Mouse (Mus musculus) heart, postnatal 4 days (tissue): ENCODE measurements around the gene Vmn1r212. TPM values are rescaled to one million over a fixed set of nuclear protein-coding genes. Genes with fewer than 3 reads are reported as not detected.
"Not testable (repeated sequence)": the region's sequence is repeated elsewhere in the genome, so short reads cannot be mapped to it uniquely, and the experiment has no call there.

Experiments used
- DNase-seq: peaks from one replicate; pipeline ENCODE4 v3.0.0; 2021
- total RNA-seq, 2 experiments: library from RNA; stranded (reverse); gene quantifications; 2 replicates each; pipeline ENCODE4 v1.2.3; 2021

Vmn1r212 gene
- total RNA-seq: not detected

DNA sequence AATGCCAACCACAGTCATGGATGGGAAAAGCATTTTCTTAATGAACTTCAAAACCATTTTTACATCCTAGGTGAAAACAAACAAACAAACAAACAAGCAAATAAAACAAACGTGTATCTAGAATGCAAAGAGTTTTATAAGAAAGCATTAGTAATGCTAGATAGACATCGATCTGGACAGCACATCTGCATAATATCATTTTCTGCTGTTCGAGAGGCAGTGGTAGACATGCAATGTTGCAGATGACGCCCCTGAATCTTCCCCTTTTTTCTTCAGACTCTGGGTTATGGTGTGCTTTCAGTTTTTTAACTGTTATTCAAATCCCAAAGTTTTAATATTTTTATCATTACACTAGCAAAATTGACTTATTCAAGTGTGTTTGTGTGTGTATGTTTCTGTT lies at the start of gene Vmn1r212:
Vmn1r212 (minus strand) TSS at position 101 of the 400 bp plus-strand sequence.
- DNase-seq: no peak

DNA sequence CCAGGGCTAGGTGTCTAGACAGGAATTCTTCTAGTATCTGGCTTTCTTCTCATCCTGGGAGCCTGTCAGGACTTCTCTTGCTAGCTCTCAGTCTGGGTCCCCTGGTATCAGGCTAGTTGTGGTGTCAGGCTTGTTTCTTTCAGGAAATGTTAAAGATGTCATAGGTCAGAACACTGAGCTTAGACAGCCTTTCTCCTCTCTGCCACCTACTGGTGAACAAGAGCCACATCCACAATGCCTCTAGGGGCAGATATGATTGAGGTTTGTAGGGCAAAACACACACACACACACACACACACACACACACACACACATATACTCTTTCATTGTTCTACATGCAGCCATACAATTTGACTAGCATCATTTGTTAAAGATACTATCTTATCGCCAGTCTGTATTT lies 4.7 kb downstream of the Vmn1r212 start:
- no peak for DNase-seq

DNA sequence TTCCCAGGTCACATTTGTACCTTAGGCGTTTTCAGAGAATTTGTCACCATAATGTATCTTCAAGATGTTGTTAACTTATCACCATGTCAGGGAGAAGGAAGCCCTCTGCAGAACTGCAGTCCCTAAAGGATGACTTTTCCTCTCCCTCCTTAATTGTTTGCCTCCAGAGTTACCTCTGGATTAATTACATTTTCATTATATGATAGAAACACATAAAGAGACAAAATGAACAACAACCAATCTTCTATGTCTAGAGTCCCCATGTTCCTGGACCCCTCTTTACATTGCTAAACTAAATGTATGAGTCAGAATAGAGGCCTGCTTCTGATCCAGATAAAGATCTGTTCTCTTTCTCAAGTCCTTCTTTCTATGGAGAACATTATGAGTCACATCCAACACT lies 26.5 kb downstream of the Vmn1r212 start, which contains the start of gene Vmn1r211:
Vmn1r211 (minus strand) TSS at position 101 of the 400 bp plus-strand sequence.
- no peak for DNase-seq

DNA sequence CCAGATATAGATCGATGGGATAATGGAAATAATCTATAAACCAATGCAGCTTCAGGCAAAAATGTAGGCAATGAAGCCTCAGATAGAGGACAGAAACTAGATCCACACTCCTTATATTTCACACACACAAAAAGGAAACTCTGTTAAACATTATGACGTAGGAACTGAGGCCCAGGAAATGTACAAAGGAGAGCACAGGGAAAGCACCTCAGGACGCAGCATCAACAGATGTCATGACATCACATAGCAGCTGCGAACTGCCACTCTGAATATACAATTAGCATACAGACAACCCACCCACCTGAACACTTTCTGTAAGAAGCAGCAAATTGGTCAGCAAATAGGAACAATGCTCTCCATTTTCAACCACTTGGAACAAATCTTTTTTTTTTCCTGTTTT lies 29.2 kb downstream of the Vmn1r212 start:
- no peak for DNase-seq

DNA sequence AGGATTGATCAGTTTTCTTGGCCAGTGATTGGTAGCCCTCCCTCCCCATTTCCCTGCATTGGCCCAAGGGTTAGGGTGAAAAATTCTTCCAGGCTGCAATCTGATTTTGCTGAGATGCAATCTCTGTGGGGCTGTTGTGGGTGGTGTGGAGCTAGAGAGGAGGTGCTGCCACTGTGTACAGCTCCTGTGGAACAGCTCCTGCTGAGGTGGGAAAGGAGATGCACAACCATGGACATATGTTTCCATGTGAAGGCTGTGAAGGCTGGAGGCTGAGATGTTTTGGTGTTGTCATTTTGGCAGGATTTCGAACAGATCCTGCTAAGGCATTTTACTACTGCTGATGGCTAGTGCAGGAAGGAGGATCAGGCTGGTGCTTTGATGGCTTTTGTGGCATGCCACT lies 37.2 kb downstream of the Vmn1r212 start:
- no peak for DNase-seq

DNA sequence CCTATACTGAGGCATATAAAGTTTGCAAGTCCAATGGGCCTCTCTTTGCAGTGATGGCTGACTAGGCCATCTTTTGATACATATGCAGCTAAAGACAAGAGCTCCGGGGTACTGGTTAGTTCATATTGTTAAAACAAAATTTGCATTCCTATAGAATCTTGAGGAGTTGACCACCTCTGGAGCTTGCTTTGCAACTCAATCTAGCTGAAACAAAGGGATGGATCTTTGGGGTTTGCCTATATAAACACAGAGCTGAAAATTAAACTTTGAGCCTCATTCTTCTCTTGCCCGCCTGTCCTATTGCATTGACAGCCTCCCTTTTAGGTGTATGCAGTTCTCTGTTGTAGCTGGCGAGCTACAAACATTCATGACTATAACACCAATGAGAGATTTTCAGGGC lies 39.7 kb downstream of the Vmn1r212 start:
- not testable (repeated sequence) for DNase-seq

Other genes with a start within 250 kb of the Vmn1r212 start
- gene Vmn1r207-ps, start 154.6 kb downstream of the Vmn1r212 start, total RNA-seq: not detected
- gene Vmn1r208, start 106.8 kb downstream of the Vmn1r212 start, total RNA-seq: not detected
- under 1 TPM in 1 of 2 experiments, not detected in 1; 0.05 TPM for gene Vmn1r209, start 74.5 kb downstream of the Vmn1r212 start, total RNA-seq
- gene Vmn1r210, start 52.9 kb downstream of the Vmn1r212 start, total RNA-seq: not detected
- not detected for gene Vmn1r211, start 26.6 kb downstream of the Vmn1r212 start, total RNA-seq
- gene Vmn1r213, start 123.5 kb upstream of the Vmn1r212 start, total RNA-seq: not detected
- not detected for gene Vmn1r214, start 146.2 kb upstream of the Vmn1r212 start, total RNA-seq
- not detected for gene Vmn1r215, start 183.8 kb upstream of the Vmn1r212 start, total RNA-seq
- gene Vmn1r217, start 234.0 kb upstream of the Vmn1r212 start, total RNA-seq: not detected
- not detected for gene Vmn1r218, start 248.9 kb upstream of the Vmn1r212 start, total RNA-seq